Mouse (Mus musculus) forebrain, embryonic 10.5 days (tissue): ENCODE results near the gene Mast4. TPM values are rescaled to one million over a fixed set of nuclear protein-coding genes. Genes with fewer than 3 reads are reported as not detected.

ENCODE experiments used
- DNase-seq: peaks from one replicate; pipeline ENCODE4 v3.0.0-alpha.2; 2017; ENCODE audit warnings: low spot score; ENCODE audit errors: extremely low spot score
- H3K27ac ChIP-seq: fragments of 300-500 bp; sonication (generic); 2 replicates; pipeline ENCODE4 v1.5.1; 2016; ENCODE audit warnings: mild to moderate bottlenecking
- H3K27me3 ChIP-seq: fragments of 300-500 bp; sonication (generic); 2 replicates; pipeline ENCODE4 v1.6.1; 2016; ENCODE audit warnings: mild to moderate bottlenecking; ENCODE audit not compliant: poor library complexity, severe bottlenecking
- H3K36me3 ChIP-seq: fragments of 300-500 bp; sonication (generic); replicated peaks from 2 replicates; pipeline ENCODE4 v1.6.1; 2016; ENCODE audit warnings: mild to moderate bottlenecking, moderate library complexity
- H3K4me1 ChIP-seq: fragments of 300-500 bp; sonication (generic); 2 replicates; pipeline ENCODE4 v1.6.1; 2016
- H3K4me3 ChIP-seq: fragments of 300-500 bp; sonication (generic); 2 replicates; pipeline ENCODE4 v1.5.1; 2016; ENCODE audit warnings: mild to moderate bottlenecking, moderate library complexity
- H3K9me3 ChIP-seq: fragments of 300-500 bp; sonication (generic); 2 replicates; pipeline ENCODE4 v1.6.1; 2016; ENCODE audit warnings: mild to moderate bottlenecking, moderate library complexity
- WGBS: fragments of 180-500 bp; shearing (Covaris S2); methylation state at CpG from one replicate; pipeline ENCODE4 v1.1.7; 2016; 5-methylcytosine and 5-hydroxymethylcytosine counted together
- polyA plus RNA-seq: library from polyadenylated mRNA; unstranded; fragments of >200 nt; fragmentation: Nextera tagmentation; extraction: Ambion mirVana; gene quantifications from 2 replicates; pipeline ENCODE4 v1.2.1, GENCODE M21; 2016

Mast4 gene
- polyA plus RNA-seq, 1 experiment from 2014 or later: 18.3 TPM

DNA sequence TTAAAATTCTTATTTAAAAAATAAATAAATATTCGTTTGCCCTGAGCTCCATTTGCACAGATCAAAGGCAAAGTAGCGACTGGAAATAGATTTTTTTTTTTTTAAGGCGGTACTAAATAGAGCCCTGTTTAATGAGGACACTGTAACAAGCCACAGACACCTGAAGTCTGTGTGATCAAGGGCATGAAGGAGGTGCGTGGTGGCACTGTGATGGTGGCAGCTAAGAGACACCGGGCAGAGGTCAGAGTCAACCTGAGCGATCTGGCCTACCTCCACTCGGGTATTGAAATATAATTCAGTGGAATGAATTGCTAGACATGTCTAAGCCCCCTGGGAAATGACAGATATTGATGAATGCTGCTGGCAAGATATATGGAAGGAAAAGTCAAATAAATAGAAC lies 184.9 kb downstream of the Mast4 start:
- WGBS: 93% methylated on average over 7 of the region's 7 CpGs
- DNase-seq: no peak

GRCm38 (mm10) chr13:103144343-103144742 lies 190.0 kb downstream of the Mast4 start:
- DNase-seq: no peak
- Histone ChIP-seq H3K36me3 (no peaks in the 10 kb centered on the region), H3K4me3 (no peak overlapping the region), H3K27ac (no peak overlapping the region), H3K27me3 (no peaks in the 10 kb centered on the region), H3K9me3 (no peaks in the 10 kb centered on the region), H3K4me1 (0 out of 2 replicates have a peak, but pooled peaks cover 7% of the 10 kb centered on the region)
- 74% methylated on average over 5 of the region's 5 CpGs for WGBS

More for the DNA sequence above, 184.9 kb downstream of the Mast4 start:
- peaks cover 15% of the 10 kb centered on the region for H3K4me1 ChIP-seq
- no peaks in the 10 kb centered on the region for H3K27me3 ChIP-seq
- H3K4me3 ChIP-seq: no peak overlapping the region
- no peaks in the 10 kb centered on the region for H3K9me3 ChIP-seq
- no peaks in the 10 kb centered on the region for H3K36me3 ChIP-seq
- H3K27ac ChIP-seq: no peak overlapping the region

- Histone ChIP-seq H3K4me3 (no peak overlapping the region), H3K4me1 (0 out of 2 replicates have a peak, but pooled peaks cover 7% of the 10 kb centered on the region), H3K27ac (no peak overlapping the region), H3K9me3 (no peaks in the 10 kb centered on the region), H3K27me3 (no peaks in the 10 kb centered on the region), H3K36me3 (no peaks in the 10 kb centered on the region)
- no peak for DNase-seq
- WGBS: 88% methylated on average over 5 of the region's 5 CpGs
Observed at GRCm38 (mm10) chr13:103141304-103141703, 193.0 kb downstream of the Mast4 start.

- no peak overlapping the region for H3K27ac ChIP-seq
- no peaks in the 10 kb centered on the region for H3K36me3 ChIP-seq
- no peaks in the 10 kb centered on the region for H3K27me3 ChIP-seq
- DNase-seq: no peak
- H3K9me3 ChIP-seq: no peaks in the 10 kb centered on the region
- H3K4me1 ChIP-seq: 0 out of 2 replicates have a peak, but pooled peaks cover 7% of the 10 kb centered on the region
- no peak overlapping the region for H3K4me3 ChIP-seq
- 93% methylated on average over 13 of the region's 13 CpGs for WGBS
Observed at GRCm38 (mm10) chr13:103140051-103140450, 194.2 kb downstream of the Mast4 start.

GRCm38 (mm10) chr13:103138298-103138697 lies 196.0 kb downstream of the Mast4 start:
- no peak for DNase-seq
- Histone ChIP-seq H3K4me1 (peaks cover 4% of the 10 kb centered on the region; the same call in 1 of the 2 replicates), H3K27me3 (no peaks in the 10 kb centered on the region), H3K9me3 (no peaks in the 10 kb centered on the region), H3K27ac (no peak overlapping the region), H3K4me3 (no peak overlapping the region), H3K36me3 (no peaks in the 10 kb centered on the region)

GRCm38 (mm10) chr13:103135224-103135883 lies 198.9 kb downstream of the Mast4 start:
- WGBS: 97% methylated on average over 17 of the region's 17 CpGs
- Histone ChIP-seq H3K4me1 (peaks cover 4% of the 10 kb centered on the region; the same call in 1 of the 2 replicates), H3K9me3 (no peaks in the 10 kb centered on the region), H3K27me3 (no peaks in the 10 kb centered on the region), H3K36me3 (no peaks in the 10 kb centered on the region), H3K27ac (no peak overlapping the region), H3K4me3 (no peak overlapping the region)
- DNase-seq: no peak

GRCm38 (mm10) chr13:103131781-103132180 lies 202.5 kb downstream of the Mast4 start:
- no peaks in the 10 kb centered on the region for H3K36me3 ChIP-seq

DNA sequence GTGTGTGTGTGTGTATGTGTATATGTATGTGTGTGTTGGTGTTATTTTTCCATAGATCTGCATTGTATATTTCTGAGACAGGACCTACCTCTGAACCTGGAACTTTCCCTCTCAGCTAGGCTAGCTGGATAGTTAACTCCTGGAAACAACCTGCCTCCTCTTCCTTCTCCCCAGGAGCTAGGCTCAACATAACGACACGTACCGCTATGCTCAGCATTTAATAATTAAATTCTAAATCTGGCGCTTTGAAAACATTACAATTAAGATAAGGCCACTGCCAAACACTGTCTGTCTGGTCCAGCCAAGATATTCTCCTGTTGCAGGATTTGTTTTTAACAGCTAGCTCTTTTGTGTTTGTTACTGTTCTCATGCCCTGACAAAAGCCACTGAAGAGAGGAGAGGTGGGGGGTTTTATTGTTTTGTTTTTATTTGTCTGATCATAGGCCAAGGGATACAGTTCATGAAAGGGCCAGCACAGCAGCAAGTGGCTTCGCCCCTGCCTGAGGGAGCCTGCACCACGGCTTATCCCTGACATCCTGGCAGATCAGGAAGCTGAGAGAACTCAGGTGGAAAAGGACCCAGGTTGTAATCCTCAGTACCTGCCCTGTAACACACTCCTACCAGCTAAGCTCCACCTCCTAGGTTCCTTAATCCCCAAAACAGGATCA lies 205.0 kb downstream of the Mast4 start:
- no peaks in the 10 kb centered on the region for H3K9me3 ChIP-seq
- H3K4me3 ChIP-seq: no peak overlapping the region
- H3K4me1 ChIP-seq: peaks cover 19% of the 10 kb centered on the region
- DNase-seq: no peak
- no peak overlapping the region for H3K27ac ChIP-seq
- H3K36me3 ChIP-seq: no peaks in the 10 kb centered on the region
- no peaks in the 10 kb centered on the region for H3K27me3 ChIP-seq
- 78% methylated on average over 6 of the region's 6 CpGs for WGBS

More at GRCm38 (mm10) chr13:103131781-103132180, 202.5 kb downstream of the Mast4 start:
- H3K4me3 ChIP-seq: no peak overlapping the region
- H3K9me3 ChIP-seq: no peaks in the 10 kb centered on the region
- DNase-seq: no peak
- H3K4me1 ChIP-seq: peaks cover 17% of the 10 kb centered on the region
- H3K27me3 ChIP-seq: no peaks in the 10 kb centered on the region
- no peak overlapping the region for H3K27ac ChIP-seq
- WGBS: 87% methylated on average over 2 of the region's 2 CpGs

- no peak overlapping the region for H3K4me3 ChIP-seq
- no peaks in the 10 kb centered on the region for H3K36me3 ChIP-seq
- no peaks in the 10 kb centered on the region for H3K9me3 ChIP-seq
- H3K4me1 ChIP-seq: peaks cover 17% of the 10 kb centered on the region
- no peak for DNase-seq
- no peak overlapping the region for H3K27ac ChIP-seq
- H3K27me3 ChIP-seq: no peaks in the 10 kb centered on the region
- WGBS: 81% methylated on average over 7 of the region's 7 CpGs
Observed at GRCm38 (mm10) chr13:103128729-103129128, 205.6 kb downstream of the Mast4 start.

- H3K4me3 ChIP-seq: no peak overlapping the region
- WGBS: 95% methylated on average over 5 of the region's 5 CpGs
- H3K27me3 ChIP-seq: no peaks in the 10 kb centered on the region
- H3K4me1 ChIP-seq: peaks cover 16% of the 10 kb centered on the region
- no peaks in the 10 kb centered on the region for H3K9me3 ChIP-seq
- H3K36me3 ChIP-seq: no peaks in the 10 kb centered on the region
- H3K27ac ChIP-seq: no peak overlapping the region
- DNase-seq: no peak
Observed at GRCm38 (mm10) chr13:103127594-103127993, 206.7 kb downstream of the Mast4 start.

GRCm38 (mm10) chr13:103123716-103124115 lies 210.6 kb downstream of the Mast4 start:
- H3K27ac ChIP-seq: no peak overlapping the region
- no peaks in the 10 kb centered on the region for H3K36me3 ChIP-seq
- DNase-seq: no peak
- WGBS: 93% methylated on average over 9 of the region's 9 CpGs
- H3K4me3 ChIP-seq: no peak overlapping the region
- H3K9me3 ChIP-seq: no peaks in the 10 kb centered on the region
- H3K4me1 ChIP-seq: peaks cover 21% of the 10 kb centered on the region
- H3K27me3 ChIP-seq: no peaks in the 10 kb centered on the region

DNA sequence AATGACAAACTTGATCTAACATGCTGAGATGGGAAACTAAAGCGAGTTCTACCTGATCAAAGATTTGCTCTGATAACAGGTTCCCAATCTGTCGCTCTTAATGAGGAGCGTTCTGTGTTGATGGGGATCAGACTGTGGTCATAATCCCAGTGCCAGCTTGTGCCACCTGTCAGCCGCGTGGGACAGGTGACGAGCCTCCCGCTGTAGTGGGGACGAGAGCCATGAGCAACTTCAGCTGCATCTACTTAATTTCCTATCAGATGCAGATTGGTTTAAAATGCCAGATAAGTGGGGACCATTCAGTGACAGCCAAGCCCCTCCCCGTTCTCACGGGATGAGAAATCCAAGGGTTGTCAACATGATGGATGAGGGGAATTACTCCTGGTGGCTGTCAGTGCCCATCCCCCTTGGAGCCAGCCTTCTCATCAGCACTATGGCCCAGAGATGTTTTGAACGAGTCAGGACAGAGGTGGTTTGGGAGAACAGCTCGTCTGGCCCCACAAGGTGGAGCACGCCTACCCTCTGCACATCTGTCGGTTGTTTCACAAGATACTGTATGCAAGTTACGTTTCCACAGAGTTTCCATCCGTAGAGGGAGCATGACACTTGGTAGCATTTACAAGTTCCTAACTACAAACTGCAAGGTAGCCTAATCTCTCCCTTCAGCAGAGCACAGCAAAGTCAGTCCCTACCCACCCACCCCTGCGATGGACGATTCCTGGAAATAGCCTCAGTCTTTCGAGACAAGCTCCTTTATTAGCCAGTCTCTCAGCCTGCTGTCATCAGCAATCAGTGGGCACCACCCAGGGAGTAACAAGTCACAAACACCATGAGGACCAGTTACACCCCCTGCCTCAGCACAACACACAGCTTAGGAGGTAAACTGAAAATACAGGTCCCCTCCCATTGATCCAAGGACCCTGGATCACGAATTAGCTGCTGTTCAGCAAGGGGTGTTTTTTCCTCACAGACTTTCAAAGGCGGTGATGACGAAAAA lies 212.2 kb downstream of the Mast4 start:
- no peaks in the 10 kb centered on the region for H3K9me3 ChIP-seq
- 71% methylated on average over 22 of the region's 22 CpGs for WGBS
- no peak for DNase-seq
- H3K4me3 ChIP-seq: no peak overlapping the region
- no peaks in the 10 kb centered on the region for H3K36me3 ChIP-seq
- no peaks in the 10 kb centered on the region for H3K27me3 ChIP-seq
- peaks cover 19% of the 10 kb centered on the region for H3K4me1 ChIP-seq
- no peak overlapping the region for H3K27ac ChIP-seq
